Mouse (Mus musculus): ENCODE results near the gene Wdr89.
A peak's percentile ranks its signal among the peaks of the same experiment; 100 is the strongest.

Wdr89 gene

GRCm38 (mm10) chr12:75668916-75669257 is 450 bp downstream of the Wdr89 start:
- no peak for DNase-seq (ENCODE audit: low read depth, low spot score)

GRCm38 (mm10) chr12:75668221-75668620 is 1.1 kb downstream of the Wdr89 start:
- DNase-seq (ENCODE audit: low read depth, low spot score) = no peak

GRCm38 (mm10) chr12:75666939-75667338 is 2.4 kb downstream of the Wdr89 start:
- DNase-seq (ENCODE audit: low read depth, low spot score) = no peak

GRCm38 (mm10) chr12:75664516-75664810 is 4.9 kb downstream of the Wdr89 start:
- no peak for DNase-seq (ENCODE audit: low read depth, low spot score)

- no peak for DNase-seq (ENCODE audit: low read depth, low spot score)
Observed at GRCm38 (mm10) chr12:75663646-75664515, 5.5 kb downstream of the Wdr89 start.

DNA sequence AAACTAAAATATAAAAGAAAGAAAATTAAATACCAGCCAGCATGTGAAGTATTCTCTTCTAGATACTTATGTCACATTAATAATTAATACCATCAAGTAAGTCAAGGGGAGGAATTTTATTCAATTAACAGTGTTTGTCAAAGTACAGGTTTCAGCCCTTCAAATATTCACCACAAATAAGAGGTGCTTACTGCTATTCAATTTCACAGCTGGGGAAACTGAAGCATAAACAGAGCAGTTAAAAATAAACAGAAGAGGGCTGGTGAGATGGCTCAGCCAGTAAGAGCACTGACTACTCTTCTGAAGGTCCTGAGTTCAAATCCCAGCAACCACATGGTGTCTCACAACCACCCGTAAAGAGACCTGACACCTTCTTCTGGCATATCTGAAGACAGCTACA is 7.0 kb downstream of the Wdr89 start:
- DNase-seq (ENCODE audit: low read depth, low spot score) = no peak

GRCm38 (mm10) chr12:75658403-75658802 is 10.9 kb downstream of the Wdr89 start:
- no peak for DNase-seq (ENCODE audit: low read depth, low spot score)

DNA sequence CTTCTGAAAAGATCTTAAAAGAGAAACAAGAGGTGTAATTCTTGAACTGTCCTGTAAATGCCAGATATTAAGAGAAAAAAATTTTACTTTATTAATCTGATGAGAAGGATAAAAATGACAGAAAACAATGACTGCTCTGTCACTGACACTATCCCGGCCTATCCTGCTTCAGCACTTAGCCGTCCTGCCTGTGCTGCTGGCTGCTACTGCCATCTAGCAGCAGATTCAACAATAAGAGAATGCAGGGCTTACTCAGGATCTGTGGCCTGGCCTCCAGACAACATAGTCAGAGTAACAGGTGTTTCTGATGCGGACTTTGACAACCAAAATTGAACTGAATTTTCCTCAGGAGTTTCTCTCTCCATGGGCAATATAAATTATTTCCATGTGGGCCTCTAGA is 12.8 kb downstream of the Wdr89 start:
- peak; percentile 21 for DNase-seq (ENCODE audit: low read depth, low spot score)

GRCm38 (mm10) chr12:75654247-75654801 is 15.0 kb downstream of the Wdr89 start:
- no peak for DNase-seq (ENCODE audit: low read depth, low spot score)

DNA sequence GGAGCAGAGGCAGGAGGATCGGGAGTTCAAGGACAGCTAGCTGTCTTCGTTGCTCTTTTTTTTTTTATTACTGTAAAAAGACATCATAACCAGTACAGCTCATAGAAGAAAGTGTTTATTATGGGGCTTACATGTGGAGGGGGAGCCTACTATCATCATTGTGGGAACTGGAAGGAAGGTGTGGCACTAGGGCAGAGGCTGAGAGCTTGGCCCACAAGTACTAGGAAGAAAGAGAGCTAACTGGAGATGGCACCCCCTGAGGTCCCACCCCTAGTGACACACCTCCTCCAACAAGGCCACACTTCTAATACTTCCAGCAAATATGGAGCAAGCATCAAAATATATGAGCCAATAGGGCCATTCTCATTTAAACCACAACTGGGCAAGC is 19.6 kb downstream of the Wdr89 start:
- DNase-seq (ENCODE audit: low read depth, low spot score) = no peak

- DNase-seq (ENCODE audit: low read depth, low spot score) = no peak
Observed at GRCm38 (mm10) chr12:75649058-75649705, 20.2 kb downstream of the Wdr89 start.

GRCm38 (mm10) chr12:75648281-75648680 is 21.1 kb downstream of the Wdr89 start:
- DNase-seq (ENCODE audit: low read depth, low spot score) = peak; percentile 61

GRCm38 (mm10) chr12:75647663-75648062 is 21.7 kb downstream of the Wdr89 start:
- no peak for DNase-seq (ENCODE audit: low read depth, low spot score)

GRCm38 (mm10) chr12:75645780-75646179 is 23.6 kb downstream of the Wdr89 start:
- DNase-seq (ENCODE audit: low read depth, low spot score) = no peak

DNA sequence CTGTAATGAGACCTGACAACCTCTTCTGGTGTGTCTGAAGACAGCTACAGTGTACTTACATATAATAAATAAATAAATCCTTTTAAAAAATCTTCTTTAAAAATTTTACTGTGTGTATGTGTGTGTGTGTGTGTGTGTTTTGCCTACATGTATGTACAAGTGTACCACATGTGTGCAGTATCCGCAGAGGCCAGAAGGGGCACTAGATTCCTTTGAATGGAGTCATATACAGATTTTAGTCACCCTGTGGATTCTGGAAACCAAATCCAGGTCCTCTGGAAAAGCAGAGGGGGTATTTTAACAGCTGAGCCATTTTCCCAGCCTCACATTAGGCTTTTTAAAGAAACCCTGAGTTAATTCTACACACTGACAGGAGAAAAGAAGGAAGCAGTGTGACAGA is 27.6 kb downstream of the Wdr89 start:
- DNase-seq (ENCODE audit: low read depth, low spot score) = peak; percentile 15

DNA sequence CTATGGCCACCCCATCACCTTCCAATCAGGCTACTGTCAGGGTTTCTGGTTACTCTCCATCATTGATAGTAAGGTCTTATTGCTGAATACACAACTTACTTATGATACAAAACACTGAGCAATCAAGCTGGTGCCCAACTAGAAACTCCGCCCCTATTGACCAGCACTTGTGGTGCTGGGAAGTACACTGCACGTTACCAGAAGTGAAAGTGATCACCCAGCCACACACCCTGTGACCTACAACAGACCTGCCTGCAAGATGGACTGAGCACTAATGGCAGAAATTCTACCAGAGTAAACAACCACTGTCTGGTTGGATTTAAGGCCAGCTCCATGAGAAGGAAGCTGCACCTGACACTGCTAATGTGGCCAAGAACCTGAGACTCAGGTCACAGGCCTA is 31.0 kb downstream of the Wdr89 start:
- DNase-seq (ENCODE audit: low read depth, low spot score) = no peak

DNA sequence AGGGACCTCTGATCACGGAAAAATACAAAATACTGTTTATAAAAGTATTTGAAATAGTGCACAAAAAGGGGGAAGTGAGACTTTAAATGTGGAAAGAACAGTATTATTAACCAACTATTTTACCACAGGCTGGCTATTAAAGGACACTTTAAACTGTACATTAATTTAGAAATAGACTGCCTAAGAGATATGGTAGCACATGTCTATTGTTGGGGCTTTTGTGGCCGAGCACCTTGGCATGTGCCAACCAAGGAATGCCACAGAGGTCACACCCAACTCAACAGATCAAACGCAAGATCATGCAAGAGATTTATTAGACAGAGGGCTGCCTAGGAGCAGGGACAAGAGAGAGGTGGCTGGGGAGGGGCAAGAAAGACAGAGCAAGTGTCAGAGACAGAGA is 32.2 kb downstream of the Wdr89 start:
- no peak for DNase-seq (ENCODE audit: low read depth, low spot score)

DNA sequence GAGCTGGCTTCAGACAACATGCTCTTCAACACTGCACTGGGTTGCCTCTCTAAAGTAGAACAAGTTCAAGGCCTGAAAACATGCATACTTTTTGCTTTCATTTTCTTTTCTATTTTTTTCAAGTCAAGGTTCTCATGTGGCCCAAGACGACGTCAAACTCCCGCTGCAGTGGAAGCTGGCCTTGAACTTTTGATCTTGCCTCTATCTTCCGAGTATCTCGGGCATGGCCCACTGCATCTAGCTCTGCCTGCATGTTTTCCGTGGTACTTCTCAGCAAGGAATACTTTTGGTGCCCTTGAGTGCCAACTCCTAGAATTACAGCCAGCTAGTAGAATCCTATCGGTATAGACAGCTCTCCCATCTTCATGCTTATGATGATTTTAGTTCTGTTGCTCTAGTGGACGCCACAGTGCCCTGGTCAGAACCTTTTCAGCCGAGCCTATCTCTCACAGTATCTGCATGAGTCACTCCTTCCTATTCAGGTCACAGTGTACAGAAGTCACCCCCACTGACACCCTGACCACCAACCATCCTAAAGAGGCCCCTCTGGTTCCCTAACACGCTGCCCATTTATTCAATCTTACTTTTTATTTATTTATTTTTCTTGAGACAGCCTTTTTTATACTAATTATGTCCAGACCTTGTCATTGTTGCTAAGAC is 33.4 kb downstream of the Wdr89 start:
- no peak for DNase-seq (ENCODE audit: low read depth, low spot score)

DNA sequence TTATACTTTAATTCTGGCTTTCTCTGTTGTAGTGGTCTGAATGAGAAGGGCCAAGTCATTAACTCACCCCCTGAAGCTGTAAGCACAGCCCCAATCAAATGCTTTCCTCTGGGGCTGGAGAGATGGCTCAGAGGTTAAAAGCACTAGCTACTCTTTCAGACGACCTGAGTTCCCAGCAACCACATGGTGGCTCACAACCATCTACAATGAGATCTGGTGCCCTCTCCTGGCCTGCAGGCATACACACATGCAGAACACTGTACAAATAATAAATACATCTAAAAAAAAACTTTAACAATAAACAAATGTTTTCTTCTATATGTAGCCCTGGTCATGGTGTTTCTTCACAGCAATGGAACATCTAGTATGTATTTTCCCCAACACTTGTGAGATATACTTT is 39.7 kb downstream of the Wdr89 start:
- no peak for DNase-seq (ENCODE audit: low read depth, low spot score)

DNA sequence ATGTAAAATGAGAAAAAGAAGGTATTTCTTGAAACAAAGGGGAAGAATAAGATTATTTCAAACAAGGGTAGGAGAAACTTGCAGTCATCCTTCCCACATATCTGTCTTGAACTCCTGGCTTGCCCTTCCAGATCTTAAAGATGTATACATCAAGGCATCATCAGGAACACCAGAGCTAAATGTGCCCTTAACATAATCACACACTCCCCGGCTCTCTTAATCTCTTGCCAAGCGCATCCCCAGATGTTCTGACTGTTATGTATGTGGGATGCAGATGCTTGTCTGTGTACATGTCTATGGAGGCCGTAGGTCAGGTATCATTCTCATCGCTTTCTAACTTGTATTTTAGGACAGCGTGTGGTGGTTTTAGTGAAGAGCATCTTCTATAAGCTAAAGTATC is 46.0 kb downstream of the Wdr89 start:
- DNase-seq (ENCODE audit: low read depth, low spot score) = no peak

DNA sequence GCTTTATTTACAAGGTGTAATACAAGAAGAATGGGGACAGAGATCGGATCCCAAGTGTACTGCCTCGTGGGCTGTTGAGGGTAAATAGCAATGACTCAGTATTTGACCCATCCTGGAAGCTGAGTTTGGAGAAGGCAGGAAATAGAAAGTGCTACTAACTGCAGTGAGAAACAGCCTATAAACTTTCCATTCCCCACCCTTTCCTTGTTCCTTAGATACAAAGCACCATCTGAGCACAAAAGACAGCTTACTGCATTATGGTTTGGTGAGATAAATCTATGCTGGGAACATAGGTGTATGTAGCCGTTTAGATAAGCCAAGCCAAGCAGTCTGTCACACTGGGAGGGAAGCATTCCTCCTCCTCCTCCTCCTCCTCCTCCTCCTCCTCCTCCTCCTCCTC is 46.5 kb downstream of the Wdr89 start:
- DNase-seq (ENCODE audit: low read depth, low spot score) = no peak

DNA sequence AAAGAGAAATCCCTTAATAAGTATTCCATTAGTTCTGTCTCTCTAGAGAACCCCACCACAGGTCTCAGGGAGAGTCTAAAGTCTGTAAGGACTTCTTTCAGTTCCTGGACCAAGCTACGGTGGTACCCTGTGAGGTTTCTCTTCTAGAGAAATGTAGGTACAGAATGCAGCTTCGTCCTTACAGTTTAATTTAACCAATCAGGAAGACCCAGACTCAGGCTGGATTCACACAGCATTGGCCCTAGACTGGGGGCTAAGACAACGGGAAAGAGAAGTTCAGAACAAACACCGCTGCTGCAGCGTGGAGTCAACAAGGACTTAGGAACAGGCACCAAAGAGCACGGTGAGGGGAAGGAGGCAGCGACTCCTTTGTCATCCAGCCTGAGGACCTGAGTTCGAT is 52.5 kb downstream of the Wdr89 start:
- DNase-seq (ENCODE audit: low read depth, low spot score) = no peak
